Mouse (Mus musculus): ENCODE results near the gene Rac1. TPM values are rescaled to one million over a fixed set of nuclear protein-coding genes. Genes with fewer than 3 reads are reported as not detected.
"Not testable (repeated sequence)": the region's sequence is repeated elsewhere in the genome, so short reads cannot be mapped to it uniquely, and the experiment has no call there.

The Rac1 gene
- total RNA-seq, 4 experiments from 2014 or later, result 399 to 419 (median 408) TPM

DNA sequence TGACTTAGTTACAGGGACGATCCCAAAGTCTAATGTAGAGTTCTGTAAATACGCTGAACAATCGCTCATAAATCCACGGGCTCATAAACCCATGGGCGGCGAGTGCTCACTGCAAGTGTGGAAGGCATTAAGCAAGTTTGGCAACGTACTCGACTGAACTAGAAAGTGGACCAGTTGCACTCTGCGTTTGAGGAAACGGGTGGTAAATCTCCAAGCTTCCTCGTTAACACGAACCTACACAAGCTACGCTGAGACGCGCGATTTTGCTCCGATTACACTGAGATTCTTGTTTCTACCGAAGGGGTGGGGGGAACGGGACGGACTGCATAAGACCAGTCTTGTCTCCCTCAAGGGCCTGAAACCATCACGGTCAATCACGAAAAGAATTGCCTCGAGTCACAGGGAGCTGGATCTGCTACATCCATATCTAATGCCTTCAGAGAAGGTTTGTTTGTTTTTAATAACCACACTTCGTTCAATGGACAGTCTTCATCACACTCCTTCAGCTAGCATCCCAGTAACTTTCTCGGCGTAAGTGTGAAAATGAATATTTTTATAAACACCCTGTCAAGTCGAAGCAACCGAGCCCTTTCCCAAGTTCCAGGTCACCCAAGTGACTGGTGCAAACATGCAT is 1.0 kb downstream of the Rac1 start:
- DNase-seq (ENCODE audit: low spot score in 2 of 2), result no peak

DNA sequence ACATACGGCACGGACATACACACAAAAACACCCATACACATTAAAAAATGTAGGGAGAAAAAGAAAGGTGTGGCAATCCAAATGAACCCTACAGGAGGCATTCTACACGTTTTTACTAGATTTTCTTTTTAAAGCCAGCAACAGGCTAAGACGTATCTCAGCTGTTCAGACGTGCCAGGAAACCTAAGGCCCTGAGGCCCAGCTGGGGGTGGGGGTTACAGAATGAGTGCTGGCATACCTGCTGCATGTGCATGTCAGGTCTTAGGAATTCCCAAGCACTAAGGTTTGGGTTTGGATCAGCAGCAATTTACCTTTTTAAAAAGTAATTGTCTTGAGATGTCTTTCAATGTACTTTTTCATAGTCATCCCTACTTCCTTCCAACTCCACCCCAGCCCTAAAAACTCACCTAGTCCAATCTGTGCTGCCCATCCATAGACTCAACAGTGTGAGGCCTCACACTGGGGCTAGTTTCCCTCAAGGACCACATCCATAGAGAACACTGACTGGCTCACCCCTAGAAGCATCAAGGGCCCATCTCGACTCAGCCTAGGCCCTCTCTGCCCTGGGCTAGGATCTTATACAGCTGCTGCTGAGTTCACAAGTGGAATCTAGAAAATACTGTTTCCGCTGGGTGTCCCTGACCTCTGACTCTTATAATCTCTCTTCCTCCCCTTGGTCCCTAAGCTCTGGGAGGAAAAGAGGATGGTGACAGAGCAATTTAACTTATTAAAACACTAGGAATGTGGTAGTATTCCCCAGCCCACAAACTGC is 2.2 kb downstream of the Rac1 start:
- no peak for DNase-seq (ENCODE audit: low spot score in 2 of 2)

DNA sequence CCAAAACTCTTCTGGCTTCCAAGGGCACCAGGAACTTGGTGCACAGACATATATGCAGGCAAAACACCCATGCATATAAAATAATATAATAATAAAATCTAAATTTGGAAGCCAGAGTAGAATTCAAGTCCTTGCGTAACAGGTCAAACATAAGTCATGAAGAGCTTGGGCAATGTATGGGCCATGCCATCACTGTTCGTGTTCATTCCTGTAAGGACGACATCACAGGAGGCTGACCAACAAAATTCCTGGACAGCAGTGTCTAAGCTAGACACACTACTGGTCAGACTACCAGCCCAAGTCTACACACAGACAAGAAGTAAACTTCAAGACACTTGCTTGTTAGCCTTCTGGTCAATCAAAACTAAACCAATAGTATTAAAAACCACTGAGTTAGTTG is 5.0 kb downstream of the Rac1 start:
- no peak for DNase-seq (ENCODE audit: low spot score in 2 of 2)

DNA sequence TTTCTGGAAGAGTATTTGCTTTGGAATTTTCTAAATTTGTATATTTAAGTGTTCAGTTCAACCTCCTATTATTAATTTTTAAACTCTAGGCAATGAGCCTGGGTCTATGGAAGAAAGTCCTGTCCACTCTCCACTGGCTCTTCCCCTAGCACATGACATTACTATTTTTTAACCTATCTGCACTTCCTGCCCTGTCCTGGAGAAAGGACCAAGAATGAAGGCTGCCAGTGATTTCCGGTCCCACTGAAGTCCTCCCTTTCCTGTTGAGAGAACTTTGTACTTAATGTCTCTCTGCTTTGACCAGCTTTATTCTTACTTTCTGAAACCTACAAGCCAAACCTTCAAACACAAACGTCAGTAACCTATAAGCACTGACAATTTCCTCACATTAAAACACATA is 7.4 kb downstream of the Rac1 start:
- no peak for DNase-seq (ENCODE audit: low spot score in 2 of 2)

DNA sequence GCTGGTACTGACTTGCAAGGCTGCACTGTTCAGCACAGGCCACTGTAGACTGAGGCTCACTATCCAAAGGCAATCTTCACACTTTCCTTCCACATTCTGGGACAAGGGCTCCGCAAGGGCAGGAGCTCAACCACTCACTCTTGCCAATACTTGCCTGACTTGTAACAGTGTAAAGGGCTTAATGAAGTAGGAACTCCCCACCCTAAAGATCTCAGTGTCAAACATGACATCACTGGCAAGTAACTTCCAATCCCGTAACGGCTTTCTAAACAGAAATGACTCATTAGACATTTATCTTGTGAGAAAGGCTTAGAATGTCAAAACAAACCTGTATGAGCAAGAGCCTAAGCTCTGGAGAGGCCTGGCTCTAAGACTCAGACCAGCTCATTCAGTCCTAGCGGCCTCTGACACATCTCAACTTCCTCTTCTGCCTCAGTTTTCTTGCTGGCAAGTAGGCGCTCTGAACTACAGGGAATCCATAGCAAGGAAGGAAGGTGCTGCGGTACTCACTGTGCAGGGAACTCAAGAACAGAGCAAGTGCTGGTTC is 9.7 kb downstream of the Rac1 start:
- DNase-seq (ENCODE audit: low spot score in 2 of 2), result no peak

DNA sequence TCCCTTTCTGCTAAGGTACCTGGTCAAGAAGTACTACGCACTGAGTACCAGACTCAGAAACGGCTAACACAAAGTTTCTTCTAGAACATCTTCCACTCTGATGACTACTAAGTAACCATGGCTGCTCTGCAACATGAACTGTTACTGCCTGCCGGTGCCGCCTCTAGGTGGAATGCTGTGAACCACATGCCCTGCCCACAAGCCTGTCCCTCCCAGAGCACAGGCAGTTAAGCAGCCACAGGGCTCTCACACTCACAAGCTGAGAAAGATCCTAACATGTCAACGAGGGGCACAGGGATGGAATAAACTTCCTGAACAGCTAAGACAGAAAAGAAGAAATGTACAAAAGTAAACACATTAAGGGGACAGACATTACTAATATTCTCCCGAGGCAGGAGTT is 10.4 kb downstream of the Rac1 start:
- DNase-seq (ENCODE audit: low spot score in 2 of 2), result no peak

DNA sequence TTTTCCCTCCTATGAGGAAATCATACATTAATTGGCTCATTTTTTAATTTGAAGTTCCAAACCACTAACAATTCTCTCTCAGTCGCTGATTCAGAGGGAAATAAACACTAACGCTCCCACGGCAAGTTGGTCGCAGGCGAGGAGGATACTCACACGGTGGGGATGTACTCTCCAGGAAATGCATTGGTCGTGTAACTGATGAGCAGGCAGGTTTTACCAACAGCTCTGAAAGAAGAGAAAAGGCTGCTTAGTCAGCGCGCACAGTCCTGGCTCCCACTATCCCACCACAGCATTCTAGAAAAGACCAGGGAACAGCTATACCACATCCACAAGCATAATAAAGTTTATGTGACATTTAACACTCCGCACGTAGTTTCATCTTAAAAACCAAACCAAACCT is 10.8 kb downstream of the Rac1 start:
- DNase-seq (ENCODE audit: low spot score in 2 of 2), result no peak

DNA sequence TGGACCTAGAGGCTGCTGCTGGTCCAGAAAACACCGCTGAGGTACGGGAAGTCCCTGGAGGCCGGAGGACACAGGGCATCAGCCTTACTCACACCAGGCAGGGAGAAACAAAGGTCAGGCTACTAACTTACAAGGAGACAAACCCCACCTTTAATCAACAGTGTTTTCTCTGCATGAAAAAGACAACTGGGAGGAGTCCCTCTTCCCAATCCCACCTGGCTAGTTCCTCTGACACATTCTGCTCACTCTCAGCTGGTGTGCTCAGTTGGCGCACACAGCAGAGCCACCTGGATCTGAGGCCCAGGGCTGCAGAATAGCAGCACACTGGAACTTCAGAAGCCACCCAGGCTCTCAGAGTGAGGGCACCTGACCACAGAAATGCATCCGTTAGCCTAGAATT is 13.0 kb downstream of the Rac1 start:
- no peak for DNase-seq (ENCODE audit: low spot score in 2 of 2)

DNA sequence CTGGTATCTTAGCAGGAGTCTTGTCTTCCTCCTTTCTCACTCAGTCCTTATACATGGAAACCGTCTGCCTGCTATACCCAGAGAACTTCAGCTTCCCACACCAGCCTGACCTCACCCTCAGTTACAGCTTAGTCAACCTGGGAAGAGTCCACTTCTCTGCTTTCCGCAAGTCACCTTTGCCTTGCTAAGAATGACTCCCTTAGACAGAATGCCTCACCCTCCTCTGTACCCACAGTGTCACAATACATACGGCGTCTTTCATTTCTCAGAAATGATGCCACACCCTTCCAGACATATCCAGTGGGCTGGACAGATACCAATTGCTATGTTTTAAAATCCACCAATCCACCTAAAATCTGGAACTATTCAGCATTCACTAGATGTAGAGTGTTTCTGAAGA is 15.5 kb downstream of the Rac1 start:
- no peak for DNase-seq (ENCODE audit: low spot score in 2 of 2)

DNA sequence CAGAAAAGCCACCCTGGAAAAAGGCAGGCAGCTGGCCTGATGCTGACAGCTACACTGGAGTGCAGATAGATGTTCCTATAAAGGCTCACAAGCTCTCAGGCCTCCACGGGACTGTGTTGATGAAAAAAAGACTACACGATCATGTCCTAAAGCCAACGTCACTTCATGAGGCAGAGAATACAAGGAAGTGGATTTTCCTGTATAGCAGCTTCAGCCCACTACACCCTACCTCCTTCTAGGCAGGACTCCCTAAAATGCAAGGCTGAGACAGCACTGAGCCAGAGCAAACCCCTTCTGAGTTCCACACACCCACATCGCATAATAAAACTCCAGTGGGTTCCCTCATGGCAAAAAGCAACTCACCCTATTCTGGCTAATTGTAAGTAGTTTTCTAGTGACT is 16.3 kb downstream of the Rac1 start:
- DNase-seq (ENCODE audit: low spot score in 2 of 2), result no peak

DNA sequence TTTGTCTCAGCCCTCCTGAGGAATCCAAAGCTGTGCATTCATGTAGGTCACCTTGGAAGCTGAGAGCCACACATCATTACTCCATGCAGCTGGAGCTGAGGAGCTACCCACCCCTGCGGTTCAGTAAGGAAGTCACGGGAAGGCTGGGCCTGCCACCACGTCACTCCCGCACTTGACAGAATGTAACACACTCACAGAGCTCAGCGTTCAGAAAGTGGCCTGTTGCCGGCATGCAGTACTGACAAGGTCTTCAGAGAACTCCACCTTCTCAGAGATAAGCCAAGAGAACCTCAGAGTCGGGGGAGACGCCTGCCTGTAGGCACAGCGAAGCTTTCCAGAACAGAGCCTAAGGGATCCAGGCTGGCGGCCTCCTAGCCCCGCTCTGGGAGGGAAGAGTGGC is 18.1 kb downstream of the Rac1 start:
- no peak for DNase-seq (ENCODE audit: low spot score in 2 of 2)

DNA sequence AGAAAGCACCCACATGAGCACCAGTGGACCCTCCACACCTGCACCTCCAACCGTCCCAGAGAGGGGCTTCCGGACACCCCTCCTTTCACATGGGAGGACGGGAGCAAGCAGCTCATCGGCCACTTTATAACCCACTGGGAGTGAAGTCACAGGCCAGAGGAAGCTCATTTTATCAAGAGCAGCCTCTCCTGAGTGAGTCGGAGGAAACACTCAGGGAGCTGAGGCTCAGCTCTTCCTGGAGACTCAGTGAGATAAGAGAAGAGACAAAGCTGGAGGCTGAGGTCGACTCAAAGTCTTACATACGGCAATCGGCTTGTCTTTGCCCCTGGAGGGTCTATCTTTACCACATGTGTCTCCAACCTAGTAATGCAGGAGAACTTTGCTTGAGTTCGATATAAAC is 18.5 kb downstream of the Rac1 start:
- no peak for DNase-seq (ENCODE audit: low spot score in 2 of 2)

DNA sequence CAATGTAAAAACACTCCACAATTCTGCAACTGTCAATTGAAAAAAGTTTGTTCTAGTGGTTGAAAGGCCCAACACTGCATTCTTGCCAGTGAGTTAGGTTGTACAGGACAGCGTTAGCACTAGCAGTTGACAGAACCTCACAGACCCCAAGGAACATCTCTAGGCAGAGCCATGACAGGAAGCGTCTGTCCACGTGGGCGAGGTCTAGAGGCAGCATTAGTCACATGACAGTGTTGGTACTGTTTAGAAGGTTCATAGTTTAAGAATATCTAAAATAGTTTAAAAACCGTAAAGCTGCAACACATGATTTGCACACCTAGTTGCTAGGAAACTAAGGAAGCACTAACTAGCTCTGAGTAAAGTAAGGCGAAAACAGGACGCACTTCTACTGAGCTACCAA is 22.3 kb downstream of the Rac1 start:
- DNase-seq (ENCODE audit: low spot score in 2 of 2), result no peak

DNA sequence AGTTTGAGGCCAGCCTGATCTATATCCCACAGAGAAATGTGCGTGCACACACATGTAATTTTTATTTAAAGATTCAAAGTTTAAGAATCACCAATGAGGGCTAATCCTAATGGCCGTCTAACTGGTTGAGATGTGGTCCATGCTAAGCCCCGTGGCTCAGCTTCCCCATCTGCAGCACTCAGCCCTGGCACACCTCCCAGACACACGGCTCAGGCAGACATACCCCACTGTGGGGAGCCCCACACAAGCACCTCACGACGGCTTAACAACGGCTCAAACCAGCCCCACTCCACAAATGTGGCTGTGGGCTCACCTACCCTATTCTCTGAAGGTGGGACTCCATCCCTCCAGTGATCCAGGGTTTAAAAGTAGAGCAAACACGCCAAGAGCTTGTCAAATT is 22.8 kb downstream of the Rac1 start:
- no peak for DNase-seq (ENCODE audit: low spot score in 2 of 2)

DNA sequence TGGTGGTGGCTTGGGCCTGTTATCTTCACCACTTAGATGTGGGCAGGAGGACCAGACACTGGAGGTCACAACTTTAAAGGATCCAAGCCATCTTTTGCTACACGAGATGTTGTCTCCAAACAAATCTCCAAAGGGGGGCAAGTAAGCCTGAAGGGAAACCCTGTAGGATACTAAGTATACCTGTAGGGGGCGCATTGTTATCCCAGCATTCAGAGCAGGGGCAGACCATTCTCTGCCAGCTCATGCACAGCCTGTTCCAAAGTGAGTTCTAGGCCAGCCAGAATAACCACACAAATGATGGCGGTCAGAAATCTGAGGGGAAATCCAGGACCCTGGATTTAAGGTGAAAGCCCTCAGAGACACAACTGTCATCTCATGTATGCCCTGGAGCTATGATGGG is 23.4 kb downstream of the Rac1 start:
- DNase-seq (ENCODE audit: low spot score in 2 of 2), result no peak

DNA sequence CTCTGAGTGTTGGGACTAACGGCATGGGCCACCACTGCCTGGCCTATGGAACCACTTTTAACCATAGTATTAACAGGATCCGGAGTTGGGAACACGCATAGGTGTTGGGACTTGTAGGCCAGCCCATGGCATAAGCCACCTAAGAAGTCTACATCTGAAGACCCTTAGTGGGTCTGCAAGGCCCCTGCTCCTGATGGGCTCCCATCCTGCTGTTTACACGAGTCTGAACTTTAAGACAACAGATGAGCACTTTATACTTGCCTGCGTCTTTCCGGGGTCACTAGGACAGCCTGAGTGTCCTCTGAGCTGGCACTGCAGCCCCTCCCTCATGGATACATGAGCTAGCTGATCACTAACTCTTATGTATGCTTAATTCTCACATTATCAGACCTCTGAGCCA is 24.1 kb downstream of the Rac1 start:
- no peak for DNase-seq (ENCODE audit: low spot score in 2 of 2)

DNA sequence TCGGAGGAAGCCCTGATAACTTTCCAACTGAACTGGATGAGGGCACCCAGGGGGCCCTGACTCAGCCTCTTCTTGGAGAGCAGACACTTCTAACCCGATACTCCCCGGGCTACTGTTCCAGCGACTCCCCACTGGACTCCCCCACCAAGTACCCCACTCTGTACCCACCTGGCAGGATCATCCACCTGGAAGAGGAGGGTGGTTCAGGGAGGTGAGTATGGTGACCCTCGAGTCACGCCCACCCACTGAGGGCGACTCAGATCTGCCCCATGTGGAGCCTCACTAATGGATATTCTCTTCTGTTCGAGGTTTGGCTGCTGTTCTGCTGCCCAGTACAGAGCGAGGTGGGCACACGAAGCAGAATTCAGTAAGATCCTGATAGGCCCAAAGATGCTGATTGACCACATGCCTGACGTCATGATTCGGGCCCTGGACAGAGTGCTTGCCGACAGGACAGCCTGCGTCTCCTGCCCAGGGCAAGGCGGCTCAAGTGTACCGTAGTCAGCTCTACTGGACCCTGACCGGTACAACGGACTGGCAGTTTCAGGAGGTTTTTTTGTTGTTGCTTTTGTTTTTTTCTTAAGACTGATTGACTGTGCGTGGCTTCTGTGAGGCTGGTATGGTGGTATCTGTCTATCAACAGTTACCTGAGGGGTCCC is 24.8 kb downstream of the Rac1 start:
- no peak for DNase-seq (ENCODE audit: low spot score in 2 of 2)

DNA sequence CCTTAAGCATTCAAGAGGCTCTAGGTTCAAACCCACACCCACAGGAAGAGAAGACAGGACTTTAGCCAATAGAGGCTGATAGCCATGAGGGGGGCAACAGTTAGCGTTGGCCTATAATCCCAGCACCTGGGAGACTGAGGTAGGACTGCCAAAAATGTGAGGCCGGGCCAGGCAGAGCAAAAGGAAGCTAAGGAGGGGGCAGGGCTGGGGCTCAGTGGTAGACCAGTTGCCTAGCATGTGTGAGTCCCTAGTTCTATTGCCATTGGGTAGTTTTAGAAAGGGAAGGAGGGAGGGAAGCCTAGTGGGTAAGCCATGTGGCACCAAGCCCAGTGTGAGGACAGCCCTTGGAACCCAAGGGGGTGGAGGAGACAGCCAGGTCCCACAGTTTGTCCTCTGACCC is 26.2 kb downstream of the Rac1 start:
- DNase-seq (ENCODE audit: low spot score in 2 of 2), result peak in 1 of 2 experiments; percentile 43

DNA sequence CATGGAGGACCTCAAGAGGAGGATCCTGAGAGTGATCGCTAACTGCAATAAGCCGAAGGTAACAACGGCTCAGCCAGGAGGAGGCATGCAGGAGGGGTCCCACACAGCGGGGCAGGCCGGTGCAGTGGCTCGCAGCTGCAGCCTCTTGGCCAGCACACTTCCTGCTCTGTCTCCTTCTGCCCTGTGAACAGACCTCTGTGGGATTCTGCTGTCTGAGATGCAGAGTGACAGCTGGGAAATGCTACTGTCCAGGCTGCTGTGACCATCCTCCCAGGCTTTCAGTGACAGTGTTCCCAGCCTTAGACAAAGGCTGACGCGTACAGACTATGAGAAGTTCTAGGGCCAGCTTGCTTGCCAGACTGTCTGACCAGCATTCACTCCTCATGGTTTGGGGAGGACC is 26.7 kb downstream of the Rac1 start:
- DNase-seq (ENCODE audit: low spot score in 2 of 2), result no peak

DNA sequence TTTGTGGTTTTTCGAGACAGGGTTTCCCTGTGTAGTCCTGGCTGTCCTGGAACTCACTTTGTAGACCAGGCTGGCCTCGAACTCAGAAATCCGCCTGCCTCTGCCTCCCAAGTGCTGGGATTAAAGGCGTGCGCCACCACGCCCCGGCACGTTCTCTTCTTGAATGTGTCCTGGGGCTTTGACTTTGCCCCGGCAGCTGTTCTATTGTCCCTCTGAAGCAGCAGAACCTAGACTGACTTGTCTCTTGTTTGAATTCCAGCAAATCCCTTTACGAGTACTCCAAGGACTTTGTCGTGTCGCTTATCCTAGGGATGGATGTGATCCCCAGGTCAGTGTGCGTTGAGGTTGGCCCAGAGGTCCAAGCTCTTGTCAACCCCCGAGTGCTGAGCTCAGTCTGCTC is 27.1 kb downstream of the Rac1 start:
- DNase-seq (ENCODE audit: low spot score in 2 of 2), result not testable (repeated sequence)

DNA sequence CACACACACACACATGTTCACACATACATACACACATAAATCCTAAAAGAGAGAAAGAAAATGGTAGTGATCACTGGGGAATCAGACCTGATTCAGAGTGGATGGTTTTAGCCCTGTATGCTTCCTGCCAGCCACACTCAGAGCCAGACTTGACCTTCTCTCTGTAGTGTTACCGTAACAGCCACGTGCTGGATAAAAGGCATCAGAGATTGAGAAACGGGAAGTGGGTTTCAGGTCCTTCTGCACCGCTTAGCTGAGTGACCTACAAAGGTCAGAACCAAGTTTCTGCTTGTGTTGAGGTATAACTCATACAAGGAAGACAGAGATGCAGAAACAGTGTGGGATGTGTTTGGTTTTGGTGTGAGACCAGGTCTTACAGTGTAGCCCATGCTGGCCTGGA is 28.1 kb downstream of the Rac1 start:
- no peak for DNase-seq (ENCODE audit: low spot score in 2 of 2)

DNA sequence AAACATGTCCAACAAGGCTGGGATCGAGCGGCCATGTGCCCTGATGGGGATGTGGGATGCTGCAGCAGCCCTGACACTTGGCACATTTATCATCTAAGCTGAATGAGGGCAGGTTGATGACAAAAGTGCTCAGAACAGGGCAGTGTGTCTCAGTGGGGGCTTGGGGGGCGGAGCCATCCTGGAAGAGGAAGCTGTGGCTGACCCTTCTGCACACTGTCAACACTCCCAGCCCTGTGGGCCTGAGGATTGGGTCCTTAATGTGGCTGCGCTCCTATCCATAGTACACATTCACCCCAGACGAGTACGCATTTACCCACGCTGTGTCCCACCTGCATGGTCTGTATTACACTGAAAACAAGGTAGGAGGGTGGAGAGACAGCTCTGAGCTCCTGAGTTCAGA is 28.6 kb downstream of the Rac1 start:
- DNase-seq (ENCODE audit: low spot score in 2 of 2), result no peak

DNA sequence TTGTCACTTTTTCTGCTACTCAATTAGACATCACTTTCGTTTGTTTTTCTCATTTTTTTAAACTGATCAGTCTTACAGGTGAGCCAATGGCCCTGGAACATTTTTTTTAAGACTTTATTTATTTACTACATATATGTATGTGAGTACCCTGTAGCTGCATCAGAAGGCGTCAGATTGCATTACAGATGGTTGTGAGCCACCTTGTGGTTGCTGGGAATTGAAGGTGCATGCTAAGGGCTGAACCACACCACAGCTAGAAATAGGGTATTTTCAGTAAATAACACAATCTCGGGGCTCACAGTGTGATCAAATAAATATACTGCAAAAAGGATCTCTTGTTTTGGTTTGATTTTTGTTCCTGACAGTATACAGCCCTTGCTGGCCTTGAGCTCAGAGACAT is 30.4 kb downstream of the Rac1 start:
- no peak for DNase-seq (ENCODE audit: low spot score in 2 of 2)
